Mouse (Mus musculus) embryonic facial prominence, embryonic 11.5 days (tissue): ENCODE results near the gene Edem2. TPM values are rescaled to one million over a fixed set of nuclear protein-coding genes. Genes with fewer than 3 reads are reported as not detected.
A peak's percentile ranks its signal among the peaks of the same experiment; 100 is the strongest.

ENCODE experiments used
- ATAC-seq: fragments of 200-750 bp; cut with Nextera tagmentation; replicated peaks from 2 replicates; pipeline ENCODE4 v1.8.0; 2017; ENCODE audit warnings: low read depth; ENCODE audit not compliant: insufficient number of reproducible peaks, low FRiP score, low TSS enrichment
- DNase-seq: peaks from one replicate; pipeline ENCODE4 v3.0.0-alpha.2; 2015; ENCODE audit warnings: low spot score
- H3K27ac ChIP-seq: fragments of 300-500 bp; sonication (generic); replicated peaks from 2 replicates; pipeline ENCODE4 v1.5.1; 2014; ENCODE audit warnings: mild to moderate bottlenecking, low read depth, low read length, control low read depth
- H3K27me3 ChIP-seq: fragments of 300-500 bp; sonication (generic); 2 replicates; pipeline ENCODE4 v1.6.1; 2014; ENCODE audit warnings: mild to moderate bottlenecking, low read length, moderate library complexity, mixed read lengths; ENCODE audit not compliant: control insufficient read depth, insufficient read depth
- H3K36me3 ChIP-seq: fragments of 300-500 bp; sonication (generic); replicated peaks from 2 replicates; pipeline ENCODE4 v1.6.1; 2014; ENCODE audit warnings: low read depth, mild to moderate bottlenecking, low read length, moderate library complexity, mixed read lengths; ENCODE audit not compliant: control insufficient read depth, insufficient read depth
- H3K4me1 ChIP-seq: fragments of 300-500 bp; sonication (generic); 2 replicates; pipeline ENCODE4 v1.6.1; 2014; ENCODE audit warnings: low read length, mixed read lengths; ENCODE audit not compliant: control insufficient read depth, insufficient read depth
- H3K4me2 ChIP-seq: fragments of 300-500 bp; sonication (generic); 2 replicates; pipeline ENCODE4 v1.6.1; 2014; ENCODE audit warnings: low read depth, mild to moderate bottlenecking, control low read depth, low read length, moderate library complexity
- H3K4me3 ChIP-seq: fragments of 300-500 bp; sonication (generic); 2 replicates; pipeline ENCODE4 v1.5.1; 2014; ENCODE audit warnings: low read depth, low read length, control low read depth
- H3K9ac ChIP-seq: fragments of 300-500 bp; sonication (generic); replicated peaks from 2 replicates; pipeline ENCODE4 v1.6.1; 2014; ENCODE audit warnings: mild to moderate bottlenecking, control low read depth, low read length
- H3K9me3 ChIP-seq: fragments of 300-500 bp; sonication (generic); replicated peaks from 2 replicates; pipeline ENCODE4 v1.6.1; 2016; ENCODE audit warnings: mild to moderate bottlenecking, low read length, inconsistent platforms, mixed read lengths; ENCODE audit not compliant: control insufficient read depth
- WGBS: fragments of 180-500 bp; shearing (Covaris S2); extraction: QIAGEN DNeasy Blood & Tissue Kit; methylation state at CpG from one replicate; pipeline ENCODE4 v1.1.7; 2014; 5-methylcytosine and 5-hydroxymethylcytosine counted together
- polyA plus RNA-seq: library from polyadenylated mRNA; unstranded; fragments of >200 nt; fragmentation: Nextera tagmentation; extraction: Ambion mirVana; gene quantifications from 2 replicates; pipeline ENCODE4 v1.2.1, GENCODE M21; 2014

The Edem2 gene
- 22.7 and 28.9 TPM in 2 replicates for polyA plus RNA-seq

GRCm38 (mm10) chr2:155729158-155729645 lies at the start of gene Edem2:
Edem2 (minus strand) TSS chr2:155729475.
- Histone ChIP-seq H3K4me2 (peak within 1 kb of the TSS; percentile 90), H3K9me3 (no peaks in the 10 kb centered on the region), H3K36me3 (no peaks in the 10 kb centered on the region), H3K27me3 (no peaks in the 10 kb centered on the region), H3K9ac (peak within 1 kb of the TSS; percentile 73), H3K4me3 (peak within 1 kb of the TSS; percentile 93), H3K27ac (no peak within 1 kb of the TSS), H3K4me1 (peaks cover 2% of the 10 kb centered on the region; the same call in 1 of the 2 replicates)
- under 1% methylated on average over 32 of the region's 33 CpGs for WGBS
- ATAC-seq, result peak; percentile 93
- DNase-seq, result peak; percentile 95

GRCm38 (mm10) chr2:155779066-155779465 lies 49.8 kb upstream of the Edem2 start:
- no peak overlapping the region for H3K27ac ChIP-seq
- 63% methylated on average over 7 of the region's 7 CpGs for WGBS
- no peaks in the 10 kb centered on the region for H3K36me3 ChIP-seq
- ATAC-seq, result no peak
- no peak overlapping the region for H3K4me3 ChIP-seq
- H3K27me3 ChIP-seq, result peaks cover 13% of the 10 kb centered on the region
- H3K9ac ChIP-seq, result no peak overlapping the region
- DNase-seq, result no peak
- no peak overlapping the region for H3K4me2 ChIP-seq
- no peaks in the 10 kb centered on the region for H3K4me1 ChIP-seq
- H3K9me3 ChIP-seq, result no peaks in the 10 kb centered on the region

GRCm38 (mm10) chr2:155778004-155778403 lies 48.7 kb upstream of the Edem2 start:
- DNase-seq (no peak), ATAC-seq (no peak)
- H3K9me3 ChIP-seq, result no peaks in the 10 kb centered on the region
- H3K4me3 ChIP-seq, result no peak overlapping the region
- no peak overlapping the region for H3K9ac ChIP-seq
- no peaks in the 10 kb centered on the region for H3K4me1 ChIP-seq
- no peak overlapping the region for H3K4me2 ChIP-seq
- 72% methylated on average over 6 of the region's 6 CpGs for WGBS
- no peaks in the 10 kb centered on the region for H3K36me3 ChIP-seq
- no peak overlapping the region for H3K27ac ChIP-seq
- H3K27me3 ChIP-seq, result peaks cover 18% of the 10 kb centered on the region

GRCm38 (mm10) chr2:155777688-155777985 lies 48.4 kb upstream of the Edem2 start:
- Histone ChIP-seq H3K27ac (no peak overlapping the region), H3K27me3 (peaks cover 18% of the 10 kb centered on the region), H3K9ac (no peak overlapping the region), H3K4me3 (no peak overlapping the region), H3K9me3 (no peaks in the 10 kb centered on the region), H3K4me2 (no peak overlapping the region), H3K36me3 (no peaks in the 10 kb centered on the region), H3K4me1 (no peaks in the 10 kb centered on the region)
- DNase-seq (no peak), ATAC-seq (no peak)
- WGBS, result 78% methylated on average over 4 of the region's 4 CpGs

GRCm38 (mm10) chr2:155776824-155777687 lies 47.8 kb upstream of the Edem2 start:
- no peak overlapping the region for H3K27ac ChIP-seq
- no peak overlapping the region for H3K4me3 ChIP-seq
- peaks cover 18% of the 10 kb centered on the region for H3K27me3 ChIP-seq
- WGBS, result 67% methylated on average over 10 of the region's 10 CpGs
- no peak overlapping the region for H3K9ac ChIP-seq
- ATAC-seq, result no peak
- no peaks in the 10 kb centered on the region for H3K9me3 ChIP-seq
- H3K36me3 ChIP-seq, result no peaks in the 10 kb centered on the region
- DNase-seq, result no peak
- no peak overlapping the region for H3K4me2 ChIP-seq
- H3K4me1 ChIP-seq, result no peaks in the 10 kb centered on the region

- no peak overlapping the region for H3K27ac ChIP-seq
These were observed 46.5 kb upstream of the Edem2 start for GRCm38 (mm10) chr2:155775685-155776263.

GRCm38 (mm10) chr2:155774927-155775684 lies 45.8 kb upstream of the Edem2 start, which contains the start of gene Mmp24:
Mmp24 (plus strand) TSS chr2:155775342.
- no peak for DNase-seq
- peak within 1 kb of the TSS; percentile 7; the same call in 1 of the 2 replicates for H3K9ac ChIP-seq

More at GRCm38 (mm10) chr2:155775685-155776263, 46.5 kb upstream of the Edem2 start:
- H3K4me1 ChIP-seq, result no peaks in the 10 kb centered on the region
- peak overlapping the region; percentile 87 for H3K4me2 ChIP-seq
- peak overlapping the region; percentile 7; the same call in 1 of the 2 replicates for H3K9ac ChIP-seq
- H3K9me3 ChIP-seq, result no peaks in the 10 kb centered on the region
- no peaks in the 10 kb centered on the region for H3K36me3 ChIP-seq
- WGBS, result under 1% methylated on average over 31 of the region's 44 CpGs
- ATAC-seq (peak; percentile 76; the same call in 1 of the 2 replicates), DNase-seq (peak; percentile 77)
- peaks cover 18% of the 10 kb centered on the region for H3K27me3 ChIP-seq
- H3K4me3 ChIP-seq, result peak overlapping the region; percentile 40

More at GRCm38 (mm10) chr2:155774927-155775684, 45.8 kb upstream of the Edem2 start, which contains the start of gene Mmp24:
- peak within 1 kb of the TSS; percentile 40 for H3K4me3 ChIP-seq
- ATAC-seq, result no peak
- no peaks in the 10 kb centered on the region for H3K9me3 ChIP-seq
- 2% methylated on average over 44 of the region's 100 CpGs for WGBS
- H3K4me1 ChIP-seq, result no peaks in the 10 kb centered on the region
- H3K4me2 ChIP-seq, result peak within 1 kb of the TSS; percentile 87
- H3K36me3 ChIP-seq, result no peaks in the 10 kb centered on the region
- no peak within 1 kb of the TSS for H3K27ac ChIP-seq
- H3K27me3 ChIP-seq, result peaks cover 18% of the 10 kb centered on the region
